Mouse (Mus musculus) limb, embryonic 12.5 days (tissue): ENCODE data around the gene Cdk17. TPM values are rescaled to one million over a fixed set of nuclear protein-coding genes. Genes with fewer than 3 reads are reported as not detected.

Experiments
- ATAC-seq: fragments of 200-750 bp; cut with Nextera tagmentation; 2 replicates; pipeline ENCODE4 v1.8.0; 2017; ENCODE audit warnings: low read depth, moderate TSS enrichment; ENCODE audit not compliant: insufficient number of reproducible peaks, insufficient read depth, low FRiP score, low TSS enrichment
- H3K27ac ChIP-seq: fragments of 300-500 bp; sonication (generic); 2 replicates; pipeline ENCODE4 v1.5.1; 2016; ENCODE audit warnings: mild to moderate bottlenecking, moderate library complexity
- H3K27me3 ChIP-seq: fragments of 300-500 bp; sonication (generic); 2 replicates; pipeline ENCODE4 v1.6.1; 2016; ENCODE audit warnings: mild to moderate bottlenecking, moderate library complexity
- H3K36me3 ChIP-seq: fragments of 300-500 bp; sonication (generic); 2 replicates; pipeline ENCODE4 v1.6.1; 2016; ENCODE audit warnings: mild to moderate bottlenecking, moderate library complexity
- H3K4me1 ChIP-seq: fragments of 300-500 bp; sonication (generic); replicated peaks from 2 replicates; pipeline ENCODE4 v1.6.1; 2016
- H3K4me2 ChIP-seq: fragments of 300-500 bp; sonication (generic); 2 replicates; pipeline ENCODE4 v1.6.1; 2016; ENCODE audit warnings: mild to moderate bottlenecking, moderate library complexity
- H3K4me3 ChIP-seq: fragments of 300-500 bp; sonication (generic); replicated peaks from 2 replicates; pipeline ENCODE4 v1.5.1; 2016; ENCODE audit warnings: mild to moderate bottlenecking
- H3K9ac ChIP-seq: fragments of 300-500 bp; sonication (generic); replicated peaks from 2 replicates; pipeline ENCODE4 v1.6.1; 2016; ENCODE audit warnings: mild to moderate bottlenecking, moderate library complexity
- H3K9me3 ChIP-seq: fragments of 300-500 bp; sonication (generic); 2 replicates; pipeline ENCODE4 v1.6.1; 2016; ENCODE audit warnings: mild to moderate bottlenecking, moderate library complexity
- whole genome bisulfite sequencing: fragments of 180-500 bp; shearing (Covaris S2); methylation state at CpG from one replicate; pipeline ENCODE4 v1.1.7; 2016; 5-methylcytosine and 5-hydroxymethylcytosine counted together
- polyA plus RNA-seq: library from polyadenylated mRNA; unstranded; fragments of >200 nt; fragmentation: Nextera tagmentation; extraction: Ambion mirVana; gene quantifications from 2 replicates; pipeline ENCODE4 v1.2.1, GENCODE M21; 2016

Cdk17 gene
- polyA plus RNA-seq, 1 experiment from 2014 or later, result 22.2 TPM

GRCm38 (mm10) chr10:93276349-93276763 is 115.7 kb downstream of the Cdk17 start:
- WGBS, result 11% methylated on average over 16 of the region's 16 CpGs
- no peaks in the 10 kb centered on the region for H3K9me3 ChIP-seq
- no peak overlapping the region for H3K9ac ChIP-seq
- H3K27me3 ChIP-seq, result no peaks in the 10 kb centered on the region
- H3K4me2 ChIP-seq, result peak overlapping the region; percentile 37
- no peak overlapping the region for H3K4me3 ChIP-seq
- peaks cover 65% of the 10 kb centered on the region for H3K36me3 ChIP-seq
- ATAC-seq, result no peak
- H3K4me1 ChIP-seq, result peaks cover 46% of the 10 kb centered on the region
- 0 out of 2 replicates have a peak overlapping the region, but pooled peaks have one; percentile 47 for H3K27ac ChIP-seq

- Histone ChIP-seq H3K4me3 (no peak overlapping the region), H3K4me1 (peaks cover 46% of the 10 kb centered on the region), H3K9me3 (no peaks in the 10 kb centered on the region), H3K4me2 (peak overlapping the region; percentile 37), H3K27me3 (no peaks in the 10 kb centered on the region), H3K36me3 (peaks cover 68% of the 10 kb centered on the region), H3K27ac (peak overlapping the region; percentile 47; the same call in 1 of the 2 replicates), H3K9ac (no peak overlapping the region)
- ATAC-seq, result no peak
- WGBS, result 54% methylated on average over 9 of the region's 9 CpGs
These were observed 116.2 kb downstream of the Cdk17 start for GRCm38 (mm10) chr10:93276857-93277256.

GRCm38 (mm10) chr10:93278361-93278760 is 117.7 kb downstream of the Cdk17 start:
- no peak overlapping the region for H3K4me2 ChIP-seq
- 84% methylated on average over 8 of the region's 8 CpGs for WGBS
- H3K4me1 ChIP-seq, result peaks cover 43% of the 10 kb centered on the region
- no peak overlapping the region for H3K4me3 ChIP-seq
- no peak for ATAC-seq
- peaks cover 70% of the 10 kb centered on the region for H3K36me3 ChIP-seq
- H3K9me3 ChIP-seq, result no peaks in the 10 kb centered on the region
- H3K27me3 ChIP-seq, result no peaks in the 10 kb centered on the region
- no peak overlapping the region for H3K9ac ChIP-seq
- no peak overlapping the region for H3K27ac ChIP-seq

- peaks cover 77% of the 10 kb centered on the region for H3K36me3 ChIP-seq
- no peak overlapping the region for H3K4me3 ChIP-seq
- 91% methylated on average over 9 of the region's 9 CpGs for WGBS
These were observed 118.4 kb downstream of the Cdk17 start for GRCm38 (mm10) chr10:93279062-93279461.

GRCm38 (mm10) chr10:93280586-93280985 is 119.9 kb downstream of the Cdk17 start:
- H3K4me2 ChIP-seq, result no peak overlapping the region
- 80% methylated on average over 12 of the region's 12 CpGs for WGBS
- no peak for ATAC-seq
- H3K27ac ChIP-seq, result no peak overlapping the region
- no peaks in the 10 kb centered on the region for H3K27me3 ChIP-seq
- H3K4me3 ChIP-seq, result no peak overlapping the region
- peaks cover 78% of the 10 kb centered on the region for H3K36me3 ChIP-seq
- peaks cover 32% of the 10 kb centered on the region for H3K4me1 ChIP-seq
- no peak overlapping the region for H3K9ac ChIP-seq
- H3K9me3 ChIP-seq, result no peaks in the 10 kb centered on the region

More at GRCm38 (mm10) chr10:93279062-93279461, 118.4 kb downstream of the Cdk17 start:
- Histone ChIP-seq H3K9ac (no peak overlapping the region), H3K4me1 (peaks cover 42% of the 10 kb centered on the region), H3K4me2 (no peak overlapping the region), H3K27ac (no peak overlapping the region), H3K9me3 (no peaks in the 10 kb centered on the region), H3K27me3 (no peaks in the 10 kb centered on the region)
- ATAC-seq, result no peak

- Histone ChIP-seq H3K4me2 (no peak overlapping the region), H3K4me3 (no peak overlapping the region), H3K27me3 (no peaks in the 10 kb centered on the region), H3K9me3 (no peaks in the 10 kb centered on the region), H3K27ac (no peak overlapping the region), H3K4me1 (peaks cover 27% of the 10 kb centered on the region), H3K36me3 (peaks cover 80% of the 10 kb centered on the region), H3K9ac (no peak overlapping the region)
- ATAC-seq, result no peak
- 74% methylated on average over 7 of the region's 7 CpGs for WGBS
These were observed 120.4 kb downstream of the Cdk17 start for GRCm38 (mm10) chr10:93281092-93281491.

GRCm38 (mm10) chr10:93282526-93282964 is 121.9 kb downstream of the Cdk17 start:
- peaks cover 13% of the 10 kb centered on the region for H3K4me1 ChIP-seq
- H3K9me3 ChIP-seq, result 0 out of 2 replicates have a peak, but pooled peaks cover 3% of the 10 kb centered on the region
- WGBS, result 33% methylated on average over 12 of the region's 12 CpGs
- ATAC-seq, result no peak
- H3K27me3 ChIP-seq, result no peaks in the 10 kb centered on the region
- no peak overlapping the region for H3K9ac ChIP-seq
- H3K36me3 ChIP-seq, result peaks cover 88% of the 10 kb centered on the region
- no peak overlapping the region for H3K4me2 ChIP-seq
- no peak overlapping the region for H3K4me3 ChIP-seq
- H3K27ac ChIP-seq, result peak overlapping the region; percentile 57; the same call in 1 of the 2 replicates

- WGBS, result 65% methylated on average over 4 of the region's 4 CpGs
- no peak for ATAC-seq
- H3K4me2 ChIP-seq, result no peak overlapping the region
- no peak overlapping the region for H3K27ac ChIP-seq
- H3K36me3 ChIP-seq, result peaks cover 92% of the 10 kb centered on the region
- H3K4me3 ChIP-seq, result no peak overlapping the region
- no peak overlapping the region for H3K9ac ChIP-seq
- H3K27me3 ChIP-seq, result no peaks in the 10 kb centered on the region
- H3K9me3 ChIP-seq, result 0 out of 2 replicates have a peak, but pooled peaks cover 6% of the 10 kb centered on the region
- 0 out of 2 replicates have a peak, but pooled peaks cover 7% of the 10 kb centered on the region for H3K4me1 ChIP-seq
These were observed 122.6 kb downstream of the Cdk17 start for GRCm38 (mm10) chr10:93283258-93283657.

GRCm38 (mm10) chr10:93285489-93285888 is 124.8 kb downstream of the Cdk17 start:
- Histone ChIP-seq H3K36me3 (peaks cover 75% of the 10 kb centered on the region), H3K4me3 (no peak overlapping the region), H3K9me3 (0 out of 2 replicates have a peak, but pooled peaks cover 6% of the 10 kb centered on the region), H3K27ac (no peak overlapping the region), H3K4me2 (no peak overlapping the region), H3K9ac (no peak overlapping the region), H3K4me1 (0 out of 2 replicates have a peak, but pooled peaks cover 7% of the 10 kb centered on the region), H3K27me3 (no peaks in the 10 kb centered on the region)
- WGBS, result 79% methylated on average over 5 of the region's 5 CpGs
- no peak for ATAC-seq

GRCm38 (mm10) chr10:93287551-93288145 is 127.0 kb downstream of the Cdk17 start:
- Histone ChIP-seq H3K4me3 (no peak overlapping the region), H3K4me1 (peaks cover 7% of the 10 kb centered on the region; the same call in 1 of the 2 replicates), H3K36me3 (peaks cover 54% of the 10 kb centered on the region), H3K9ac (no peak overlapping the region), H3K9me3 (0 out of 2 replicates have a peak, but pooled peaks cover 6% of the 10 kb centered on the region), H3K4me2 (no peak overlapping the region), H3K27me3 (no peaks in the 10 kb centered on the region), H3K27ac (no peak overlapping the region)
- WGBS, result 91% methylated on average over 8 of the region's 8 CpGs
- no peak for ATAC-seq

- H3K27ac ChIP-seq, result no peak overlapping the region
- peaks cover 11% of the 10 kb centered on the region for H3K4me1 ChIP-seq
- no peaks in the 10 kb centered on the region for H3K27me3 ChIP-seq
- H3K9me3 ChIP-seq, result 0 out of 2 replicates have a peak, but pooled peaks cover 6% of the 10 kb centered on the region
- WGBS, result 93% methylated on average over 4 of the region's 4 CpGs
- H3K9ac ChIP-seq, result no peak overlapping the region
- ATAC-seq, result no peak
- H3K4me3 ChIP-seq, result no peak overlapping the region
- peaks cover 52% of the 10 kb centered on the region for H3K36me3 ChIP-seq
- H3K4me2 ChIP-seq, result no peak overlapping the region
These were observed 127.7 kb downstream of the Cdk17 start for GRCm38 (mm10) chr10:93288336-93288735.
